Mouse (Mus musculus): ENCODE data around the gene Tecr.
"Not testable (repeated sequence)": the region's sequence is repeated elsewhere in the genome, so short reads cannot be mapped to it uniquely, and the experiment has no call there.

Tecr gene

DNA sequence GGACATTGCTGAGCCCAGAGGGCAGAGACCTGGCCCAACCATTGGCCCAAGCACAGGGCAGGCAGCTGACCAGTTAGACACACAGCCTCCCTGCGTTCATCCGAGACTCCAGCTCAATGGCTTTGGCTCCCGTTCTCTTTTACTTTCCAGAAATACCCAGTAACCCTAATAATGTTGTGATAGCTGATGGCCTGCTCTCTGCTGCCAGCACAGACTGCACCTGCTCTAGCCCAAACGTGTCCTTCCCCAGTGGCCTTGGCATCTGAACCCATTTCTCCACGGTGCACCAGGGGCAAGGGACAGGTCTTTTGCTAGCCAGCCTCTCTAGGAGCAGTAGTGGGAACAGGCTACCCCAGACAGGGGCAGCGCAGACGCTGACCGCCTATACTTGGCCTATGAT, 26.9 kb downstream of the Tecr start:
- peak in 1 of 2 experiments; percentile 5 for DNase-seq (ENCODE audit: low spot score in 2 of 2)

DNA sequence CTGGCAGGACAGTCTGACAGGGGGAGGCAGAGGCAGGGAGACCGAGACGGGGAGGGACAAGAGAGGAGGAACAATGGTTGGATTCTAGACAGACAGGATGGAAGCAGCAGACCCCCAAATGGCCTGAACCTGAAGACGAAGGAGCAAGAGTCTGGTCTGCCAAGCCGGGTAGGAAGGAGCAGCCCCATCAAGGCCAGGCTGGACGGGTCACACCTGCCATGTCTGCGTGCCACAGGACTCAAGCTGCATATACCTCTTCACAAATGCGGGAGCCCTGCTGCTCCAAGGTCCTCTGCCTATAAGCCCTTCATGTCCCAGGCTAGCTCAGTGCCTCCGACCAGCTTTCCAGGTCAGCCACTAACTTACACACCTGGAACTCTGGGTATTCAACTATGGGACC, 28.1 kb downstream of the Tecr start:
- no peak for DNase-seq (ENCODE audit: low spot score in 2 of 2)

DNA sequence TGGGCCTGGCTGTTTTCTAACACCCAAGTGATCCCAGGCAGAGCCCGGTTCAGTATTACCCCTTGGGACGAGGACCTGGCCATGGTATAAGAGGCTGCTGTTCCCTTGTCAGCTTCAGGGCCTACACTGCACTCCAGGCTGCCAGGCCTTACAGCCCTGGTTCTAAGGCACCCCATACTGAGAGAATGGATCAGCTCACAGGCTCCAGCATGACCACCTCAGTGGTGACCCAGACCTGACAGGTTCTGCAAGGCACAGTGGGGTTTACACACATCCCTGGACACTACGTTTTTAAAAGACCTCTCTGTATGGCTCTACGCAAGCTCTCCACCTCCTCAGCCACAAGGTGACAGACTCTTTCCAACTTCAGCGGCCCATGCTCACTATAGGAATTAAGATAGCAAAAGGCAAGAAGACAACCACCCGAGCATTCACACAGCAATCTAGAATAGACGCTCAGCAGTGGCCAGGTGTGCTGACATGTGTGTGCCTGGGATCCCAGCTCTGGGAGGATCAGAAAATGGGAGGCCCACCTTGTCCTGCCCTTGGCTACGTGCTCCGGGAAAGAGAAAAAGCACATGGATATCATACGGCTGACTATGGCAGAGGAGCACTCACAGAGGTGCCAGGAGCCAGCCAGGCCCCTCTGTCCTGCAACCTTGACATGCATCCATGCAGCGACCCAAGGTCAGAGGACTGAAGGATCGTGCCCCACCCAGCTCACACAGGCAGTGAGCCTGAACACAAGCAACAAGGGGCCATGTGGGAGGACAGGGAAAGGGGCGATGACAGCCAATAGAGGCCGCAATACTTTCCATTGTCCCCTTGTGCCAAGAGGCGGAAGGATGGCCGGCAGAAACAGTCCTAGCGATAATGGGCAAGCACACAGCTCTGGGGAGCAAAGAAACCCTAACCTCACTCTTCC, 29.4 kb downstream of the Tecr start:
- DNase-seq (ENCODE audit: low spot score in 2 of 2) = peak; percentile 0 to 4

DNA sequence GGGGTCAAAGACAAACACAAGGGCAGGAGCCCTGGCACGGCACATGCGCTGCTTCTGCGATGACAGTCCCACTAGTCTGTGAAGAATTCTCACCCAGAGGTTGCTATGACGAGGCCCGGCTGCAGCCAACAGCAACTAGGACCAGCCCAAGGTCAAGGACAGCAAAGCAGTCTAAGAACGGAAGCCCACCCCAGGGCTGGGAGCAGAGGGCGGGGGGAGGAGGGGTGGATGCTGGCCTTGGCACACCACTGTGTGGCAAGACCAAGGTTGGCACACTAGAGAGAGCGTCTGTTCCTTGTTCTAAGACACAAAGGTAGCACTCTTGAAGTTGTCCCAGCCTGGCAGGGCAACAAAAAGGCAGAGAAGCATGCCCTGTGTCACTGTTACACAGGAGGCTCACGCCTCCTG, 30.4 kb downstream of the Tecr start:
- DNase-seq (ENCODE audit: low spot score in 2 of 2) = peak in 1 of 2 experiments; percentile 5

DNA sequence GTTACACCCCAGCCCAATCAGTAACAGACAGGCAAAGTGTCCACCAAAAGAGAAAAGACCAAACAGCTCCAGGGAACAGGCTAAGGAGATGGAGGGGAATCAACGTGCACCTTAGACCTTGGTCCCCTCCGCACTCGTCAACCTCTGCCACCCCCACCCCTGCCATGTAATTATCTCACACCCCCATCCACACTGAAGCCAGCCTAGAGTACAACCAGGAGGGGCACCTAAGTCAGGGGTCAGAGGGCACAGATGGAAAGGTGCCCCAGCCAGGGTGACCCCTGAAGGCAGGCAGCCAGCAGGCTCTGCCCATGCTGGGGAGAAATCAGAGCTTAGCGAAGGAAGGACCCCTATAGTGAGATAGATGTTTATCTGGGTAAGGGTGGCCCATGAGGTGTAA, 30.9 kb downstream of the Tecr start:
- no peak for DNase-seq (ENCODE audit: low spot score in 2 of 2)

DNA sequence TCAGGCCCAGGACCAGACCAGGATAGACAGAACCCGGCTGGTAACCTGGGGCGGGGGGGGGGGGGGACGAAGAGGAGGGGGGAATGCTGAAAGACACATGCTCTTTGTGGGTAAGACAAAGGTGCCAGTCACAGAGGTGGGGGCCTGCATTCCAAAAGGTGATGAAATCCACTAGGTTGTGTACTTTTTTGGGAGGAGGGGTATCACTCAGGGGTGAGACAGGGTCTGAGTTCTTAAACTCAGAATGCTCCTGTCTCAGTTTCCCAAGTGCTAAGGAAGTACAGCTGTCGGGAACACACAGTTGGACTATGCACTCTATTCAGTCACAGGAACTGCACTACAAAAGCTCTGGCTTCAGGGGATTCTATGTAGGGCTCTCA, 31.3 kb downstream of the Tecr start:
- no peak for DNase-seq (ENCODE audit: low spot score in 2 of 2)

DNA sequence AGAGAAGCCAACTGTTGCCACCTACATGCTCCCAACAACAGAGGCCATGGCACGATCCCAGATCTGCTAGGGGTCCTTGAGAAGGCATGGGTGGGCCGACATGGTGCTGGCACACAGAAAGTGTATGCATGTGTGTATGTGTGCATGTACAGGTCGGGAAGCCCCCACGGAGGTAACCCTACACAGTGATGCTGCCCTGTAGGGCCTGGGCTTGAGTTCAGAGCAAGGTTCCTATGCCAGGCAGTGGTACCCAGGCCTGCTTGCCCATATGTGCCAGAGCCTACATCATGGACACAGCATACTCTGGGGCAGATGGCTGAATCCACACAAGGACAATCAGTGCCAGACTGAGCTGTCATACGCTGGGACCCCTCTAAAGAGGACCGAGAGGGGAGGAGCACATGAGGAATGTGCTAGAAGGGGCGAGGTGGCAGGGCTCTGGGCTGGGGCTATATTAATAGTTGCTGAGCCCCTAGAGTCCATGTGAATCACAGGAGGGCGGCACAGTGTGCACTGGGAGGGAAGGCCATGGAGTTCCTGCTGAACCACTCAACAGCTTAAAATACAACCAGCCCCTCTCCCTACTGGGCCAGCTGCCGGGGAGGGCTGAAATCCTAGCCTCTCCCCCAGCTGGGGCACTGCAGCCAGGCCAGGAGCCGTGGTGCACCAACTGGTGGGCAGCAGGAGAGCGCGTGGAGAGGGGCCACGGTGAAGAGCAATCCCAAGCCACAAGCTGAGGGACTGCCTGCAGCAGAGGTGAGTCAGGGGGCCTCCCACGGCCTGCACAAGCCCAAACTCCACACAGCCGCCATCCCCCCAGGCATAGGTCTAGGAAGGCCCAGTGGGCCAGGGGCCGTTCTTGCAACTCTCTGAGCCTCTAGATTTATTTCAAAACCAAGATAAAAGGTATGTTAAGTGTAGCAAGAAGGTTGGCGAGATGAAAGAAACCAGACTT, 31.9 kb downstream of the Tecr start:
- no peak for DNase-seq (ENCODE audit: low spot score in 2 of 2)

DNA sequence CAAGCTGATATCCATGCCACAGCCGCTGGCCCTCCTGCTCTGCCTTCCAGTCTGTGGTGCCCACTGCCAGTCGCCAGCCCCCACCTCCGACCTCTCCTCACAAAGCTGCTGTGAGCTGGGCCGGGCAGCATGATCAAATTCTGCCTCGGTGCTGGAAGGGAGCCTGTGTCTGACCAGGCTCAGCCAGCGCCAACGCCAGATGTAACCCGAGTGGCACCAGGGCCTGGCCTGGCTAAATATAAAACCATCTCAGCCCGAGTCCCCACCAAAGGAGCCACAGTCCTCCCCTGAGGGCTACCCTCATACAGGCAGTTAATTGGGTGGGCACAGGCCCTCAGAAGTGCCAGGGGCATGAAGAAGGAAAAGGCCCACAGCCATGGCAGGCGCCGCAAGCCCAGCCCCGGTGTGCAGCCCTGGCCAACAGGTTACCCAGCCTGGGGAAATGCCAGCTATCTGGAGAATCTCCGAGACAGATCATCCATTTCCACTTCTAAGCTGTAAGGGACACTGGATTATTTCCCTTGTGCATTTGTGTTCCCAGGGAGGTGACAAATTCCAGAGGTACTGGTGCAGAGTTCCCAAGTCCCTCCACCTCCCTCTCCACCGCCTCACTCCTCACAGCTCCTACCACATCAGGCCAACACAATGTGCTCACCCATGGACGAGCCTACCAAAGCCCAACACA, 33.0 kb downstream of the Tecr start:
- no peak for DNase-seq (ENCODE audit: low spot score in 2 of 2)

DNA sequence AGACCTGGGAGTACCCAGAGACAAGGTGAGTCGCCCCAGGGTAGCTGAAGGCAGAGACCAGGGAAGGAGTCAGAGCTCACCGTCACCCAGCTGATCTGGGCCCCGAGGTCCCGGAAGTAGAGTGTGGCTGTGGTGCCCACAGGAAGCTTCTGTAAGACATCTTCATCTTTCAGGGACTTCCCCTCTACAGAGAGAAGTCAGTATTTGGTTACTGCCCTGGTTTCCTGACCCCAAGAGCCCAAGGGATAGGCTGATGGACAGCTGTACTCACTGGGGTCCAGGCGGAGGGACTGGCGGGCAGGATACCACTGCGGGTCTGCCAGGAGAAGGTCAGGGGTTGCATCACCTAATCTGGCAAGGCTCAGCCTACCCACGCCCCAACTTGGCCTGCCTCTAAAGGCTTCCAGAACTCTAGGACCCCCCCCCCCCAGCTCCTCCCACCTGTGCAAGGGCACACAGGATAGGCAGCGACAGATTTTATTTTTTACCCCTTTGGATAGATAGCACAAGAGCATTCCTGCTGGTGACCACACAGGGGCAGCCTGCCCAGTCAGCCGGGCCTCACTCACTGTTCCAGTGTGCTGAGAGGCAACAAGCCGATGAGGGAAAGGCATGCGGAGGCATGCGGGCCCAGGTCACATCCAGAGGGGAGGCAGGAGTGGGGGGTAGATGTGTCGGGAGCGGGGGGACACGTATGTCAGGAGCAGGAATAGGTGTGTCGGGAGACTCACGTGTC, 34.5 kb downstream of the Tecr start:
- peak in 1 of 2 experiments; percentile 40 for DNase-seq (ENCODE audit: low spot score in 2 of 2)

DNA sequence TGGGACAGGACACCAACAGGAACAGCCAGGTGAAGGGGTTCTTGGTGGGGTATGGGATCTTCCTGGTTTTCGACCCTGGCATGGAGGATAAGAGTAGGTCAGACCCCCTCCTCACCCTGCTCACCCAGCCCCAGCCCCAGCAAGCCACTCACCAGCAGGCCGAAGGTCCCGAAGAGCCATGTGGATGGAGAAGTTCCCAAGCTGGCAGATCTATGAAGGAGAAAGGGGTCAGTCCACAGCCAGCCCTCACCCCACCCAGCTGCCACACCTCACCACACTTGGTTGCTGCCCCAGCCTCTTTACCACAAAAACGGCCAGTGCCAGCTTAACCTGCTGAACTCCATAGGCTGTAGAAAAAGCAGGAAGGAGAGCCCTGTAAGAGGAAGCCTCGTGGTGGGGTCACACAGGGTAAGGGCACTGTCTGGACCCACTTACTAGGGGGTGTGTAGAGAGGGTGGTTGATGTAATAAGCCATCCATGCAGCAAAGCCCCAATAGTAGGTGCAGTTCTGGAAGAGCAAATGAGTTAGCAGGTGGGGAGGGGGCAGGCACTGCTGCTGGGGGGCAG, 35.4 kb downstream of the Tecr start:
- DNase-seq (ENCODE audit: low spot score in 2 of 2) = no peak

DNA sequence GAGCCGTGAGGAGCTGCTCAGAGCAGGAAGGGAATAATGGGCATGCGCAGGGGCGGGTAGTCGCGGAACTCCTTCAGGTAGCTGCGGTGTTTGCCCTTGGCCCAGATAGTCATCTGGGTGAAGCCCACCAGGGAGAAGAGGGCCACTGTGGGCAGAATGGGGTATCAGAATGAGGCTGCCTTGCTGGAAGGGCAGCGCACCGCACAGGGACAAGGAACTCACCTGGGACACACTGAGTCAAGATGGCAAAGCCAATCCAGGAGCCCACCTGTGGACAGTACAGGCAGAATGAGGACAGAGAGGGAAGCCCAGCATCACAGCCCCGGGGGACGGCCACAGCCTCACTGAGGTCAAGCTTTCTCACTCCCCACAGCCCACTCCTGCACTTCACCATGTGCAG, 36.0 kb downstream of the Tecr start:
- DNase-seq (ENCODE audit: low spot score in 2 of 2) = no peak

DNA sequence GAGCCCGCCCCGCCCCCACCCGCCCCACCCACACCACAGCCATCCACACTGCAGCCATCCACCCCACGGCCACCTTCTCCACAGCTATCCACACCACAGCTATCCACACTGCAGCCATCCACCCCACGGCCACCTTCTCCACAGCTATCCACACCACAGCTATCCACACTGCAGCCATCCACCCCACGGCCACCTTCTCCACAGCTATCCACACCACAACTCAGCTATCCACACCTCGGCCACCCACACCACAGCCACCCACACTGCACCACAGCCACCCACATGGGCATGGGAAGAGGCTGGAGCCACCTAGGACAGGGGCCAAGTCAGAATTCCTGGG, 36.8 kb downstream of the Tecr start:
- DNase-seq (ENCODE audit: low spot score in 2 of 2) = not testable (repeated sequence)

DNA sequence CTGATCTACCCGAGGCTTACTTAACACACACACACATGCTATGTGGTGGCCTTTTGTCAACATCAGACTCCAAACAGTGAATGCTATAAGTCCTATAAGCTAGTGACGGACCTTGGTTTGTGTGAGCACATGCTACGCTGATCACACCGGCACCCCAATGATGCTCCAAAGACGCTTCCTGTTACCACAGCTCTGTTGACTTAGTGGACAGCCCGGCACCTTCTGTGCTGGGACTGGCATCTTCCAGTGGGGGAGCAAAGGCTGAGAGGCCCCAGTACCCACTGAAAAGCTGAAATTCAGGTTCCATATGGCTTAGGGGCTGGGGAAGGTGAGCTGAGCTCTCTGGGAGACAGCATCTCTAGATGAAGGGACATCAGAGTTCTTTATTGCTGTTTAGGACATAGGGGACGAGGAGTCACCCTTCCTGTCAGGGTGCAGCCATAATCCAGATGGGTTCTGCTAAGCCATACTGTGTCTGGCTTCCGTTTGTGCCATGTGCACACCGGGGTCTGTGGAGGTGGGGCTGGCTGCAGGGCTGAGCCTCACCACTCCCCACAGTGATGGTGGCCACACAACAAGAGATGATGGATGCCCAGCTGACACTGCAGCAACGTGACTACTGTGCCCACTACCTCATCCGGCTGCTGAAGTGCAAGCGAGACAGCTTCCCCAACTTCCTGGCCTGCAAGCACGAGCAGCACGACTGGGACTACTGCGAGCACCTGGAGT, 37.3 kb downstream of the Tecr start:
- no peak for DNase-seq (ENCODE audit: low spot score in 2 of 2)

DNA sequence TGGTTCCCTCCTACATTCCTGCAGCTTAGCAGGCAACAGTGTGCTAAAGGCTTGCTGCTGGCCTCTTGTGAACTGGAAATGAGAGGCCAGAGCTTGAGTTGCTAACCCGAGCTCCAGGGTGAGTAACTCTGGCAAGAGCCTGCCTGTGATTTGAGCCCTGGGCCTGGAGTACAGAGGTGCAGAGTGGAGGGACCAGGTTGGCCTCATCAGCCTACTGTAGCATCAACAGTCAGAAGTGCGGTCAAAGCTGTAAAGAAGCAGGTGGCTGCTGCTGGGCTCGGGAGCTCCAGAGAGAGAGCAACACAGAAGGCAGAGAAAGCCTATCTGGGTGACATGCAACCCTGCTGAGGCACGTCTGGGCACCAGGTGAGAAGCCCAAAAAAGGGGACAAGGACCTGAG, 38.6 kb downstream of the Tecr start:
- no peak for DNase-seq (ENCODE audit: low spot score in 2 of 2)

DNA sequence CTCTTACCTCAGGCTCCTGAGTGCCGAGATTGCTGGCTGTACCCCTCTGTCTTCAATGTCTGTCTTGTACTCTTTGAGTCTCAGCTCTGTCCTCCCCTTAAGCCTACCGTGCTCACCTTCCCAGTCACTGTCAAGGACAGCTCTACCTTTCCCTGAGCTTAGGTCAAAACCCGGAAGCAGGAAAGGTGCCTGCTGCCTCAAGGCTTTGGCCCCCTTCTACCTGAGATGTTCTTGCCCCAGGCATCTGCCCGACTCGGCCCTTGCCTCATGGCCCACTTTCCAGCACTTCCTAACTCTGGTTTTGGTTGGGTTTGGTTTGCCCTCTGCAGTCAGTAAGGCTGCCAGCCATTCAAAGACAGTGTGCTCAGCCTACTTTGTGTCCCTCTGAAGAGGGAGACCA, 39.0 kb downstream of the Tecr start:
- DNase-seq (ENCODE audit: low spot score in 2 of 2) = no peak

DNA sequence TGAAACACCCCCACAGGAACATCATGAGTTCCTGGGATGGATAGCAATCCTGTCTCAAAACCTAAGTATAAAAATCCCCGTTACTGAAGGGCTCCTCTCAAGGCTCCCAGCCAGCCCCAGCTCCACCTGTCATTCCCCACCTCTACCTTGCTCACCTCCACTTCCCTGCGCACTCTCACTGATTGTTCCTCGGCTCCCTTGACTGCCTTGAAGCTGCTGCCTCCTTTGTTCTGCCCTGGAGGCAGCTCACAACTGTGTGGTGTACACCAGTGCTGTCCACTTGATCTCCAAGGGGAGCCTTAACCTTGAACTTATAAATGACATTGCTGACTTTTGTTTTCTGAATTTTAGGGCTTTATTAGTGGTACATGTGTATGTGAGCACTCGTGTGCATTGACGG, 39.6 kb downstream of the Tecr start:
- DNase-seq (ENCODE audit: low spot score in 2 of 2) = no peak

DNA sequence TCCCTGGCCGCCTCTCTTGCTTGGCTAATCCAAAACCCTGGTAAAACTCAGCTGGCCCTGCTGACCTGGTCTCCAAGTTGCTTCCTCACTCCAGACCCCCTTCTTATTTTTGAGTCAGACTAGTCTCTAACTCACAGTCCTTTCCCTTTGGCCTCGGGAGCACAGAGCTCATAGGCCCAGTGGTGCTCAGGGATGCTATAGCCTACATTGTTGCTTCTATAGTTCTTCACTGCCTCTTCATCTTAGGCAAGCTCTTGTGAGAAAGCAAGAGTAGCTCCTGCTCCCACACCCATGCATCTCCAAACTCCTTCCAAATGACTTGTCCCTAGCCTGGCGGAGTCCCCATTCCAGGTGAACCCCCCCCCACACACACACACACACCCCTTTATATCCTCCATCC, 40.1 kb downstream of the Tecr start:
- DNase-seq (ENCODE audit: low spot score in 2 of 2) = no peak

DNA sequence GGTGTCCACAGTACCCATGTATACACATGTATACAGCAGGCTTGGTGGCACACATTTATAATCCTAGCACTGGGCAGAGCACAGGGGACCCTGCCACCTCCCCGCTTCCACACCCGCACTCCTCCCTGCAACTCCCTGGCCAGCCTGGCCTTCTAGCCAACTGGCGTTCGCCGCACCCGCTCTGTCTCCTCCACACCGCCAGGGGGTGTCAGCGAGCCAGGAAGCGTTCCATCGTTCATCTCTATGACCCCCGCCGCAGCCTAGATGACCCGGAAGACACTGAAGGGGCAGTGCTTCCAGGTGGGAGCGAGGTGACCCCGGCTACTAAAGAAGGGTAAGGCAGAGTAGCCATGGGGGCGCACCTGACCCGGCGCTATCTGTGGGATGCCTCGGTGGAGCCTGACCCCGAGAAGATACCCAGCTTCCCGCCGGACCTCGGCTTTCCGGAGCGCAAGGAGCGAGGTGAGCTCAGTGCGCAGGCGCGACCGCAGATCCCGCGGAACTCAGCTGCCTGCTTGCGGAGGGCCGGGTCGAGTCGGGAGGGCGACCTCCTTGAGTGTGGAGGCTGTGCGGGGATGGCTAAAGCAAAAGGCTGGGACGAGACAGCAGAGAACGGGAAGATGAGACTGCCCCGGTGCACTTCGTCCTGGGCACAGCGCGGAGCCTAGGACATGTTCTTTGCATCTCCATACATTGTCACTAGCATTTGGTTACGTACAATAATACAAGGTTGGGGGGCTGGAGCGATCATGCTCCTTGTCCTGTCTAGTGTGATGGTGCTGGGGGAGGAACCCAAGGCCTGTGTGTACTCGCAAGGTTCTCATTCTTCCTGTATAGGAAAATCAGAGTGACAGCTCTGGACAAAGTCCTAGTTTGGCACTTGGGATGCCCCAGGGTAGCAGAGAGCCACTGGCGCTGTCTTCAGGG, 41.0 kb downstream of the Tecr start, which contains the start of gene Ndufb7:
Gene Ndufb7 (plus strand): TSS at position 203 of the 927 bp plus-strand sequence.
- peak; percentile 92 to 94 for DNase-seq (ENCODE audit: low spot score in 2 of 2)

DNA sequence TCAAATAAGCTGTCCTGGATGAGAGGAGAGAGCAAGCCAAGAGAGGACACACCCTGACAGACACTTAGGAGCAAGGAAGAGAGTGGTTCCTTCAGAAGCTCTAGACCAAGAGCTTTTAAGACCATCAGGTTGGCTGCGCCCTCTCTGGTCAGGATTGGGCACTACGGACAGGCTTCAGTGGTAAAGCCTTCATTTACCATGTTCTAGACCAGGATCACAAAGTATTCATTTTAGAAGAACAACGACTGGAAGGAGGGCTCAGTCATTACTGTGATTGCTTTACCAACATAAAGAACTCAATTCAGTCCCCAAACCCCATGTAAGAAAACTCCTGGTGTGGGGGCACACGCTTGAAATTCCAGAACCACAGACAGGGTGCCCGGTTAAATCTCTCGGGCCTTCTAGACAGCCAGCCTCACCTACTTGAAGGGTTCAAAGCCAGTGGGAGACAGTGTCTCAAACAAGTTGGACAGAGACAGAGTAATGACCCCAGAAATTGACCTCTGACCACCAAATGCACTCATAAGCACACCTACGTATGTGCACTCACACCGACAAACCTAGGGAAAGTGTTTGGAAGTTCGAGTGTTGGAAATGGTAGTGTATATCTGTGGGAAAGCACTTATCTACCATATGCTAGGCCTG, 41.9 kb downstream of the Tecr start:
- peak; percentile 45 to 58 for DNase-seq (ENCODE audit: low spot score in 2 of 2)

Data from spleen, postnatal 14 days (tissue).